Mouse (Mus musculus) brain, embryonic 14.5 days (tissue): Measurements from ENCODE around the gene Fmo2.

Experiments
- CTCF ChIP-seq: fragments of 200-500 bp; IDR thresholded peaks from 2 replicates; pipeline ENCODE4 v1.5.1; 2012; ENCODE audit warnings: inconsistent platforms, mild to moderate bottlenecking, moderate library complexity, borderline replicate concordance; ENCODE audit not compliant: insufficient read depth, insufficient read length; ENCODE audit errors: extremely low read depth
- POLR2A ChIP-seq: fragments of 200-500 bp; IDR thresholded peaks from 2 replicates; pipeline ENCODE4 v1.6.1; 2012; ENCODE audit warnings: mild to moderate bottlenecking, inconsistent platforms, borderline replicate concordance; ENCODE audit not compliant: poor library complexity, insufficient read depth, insufficient read length, severe bottlenecking; ENCODE audit errors: extremely low read depth

DNA sequence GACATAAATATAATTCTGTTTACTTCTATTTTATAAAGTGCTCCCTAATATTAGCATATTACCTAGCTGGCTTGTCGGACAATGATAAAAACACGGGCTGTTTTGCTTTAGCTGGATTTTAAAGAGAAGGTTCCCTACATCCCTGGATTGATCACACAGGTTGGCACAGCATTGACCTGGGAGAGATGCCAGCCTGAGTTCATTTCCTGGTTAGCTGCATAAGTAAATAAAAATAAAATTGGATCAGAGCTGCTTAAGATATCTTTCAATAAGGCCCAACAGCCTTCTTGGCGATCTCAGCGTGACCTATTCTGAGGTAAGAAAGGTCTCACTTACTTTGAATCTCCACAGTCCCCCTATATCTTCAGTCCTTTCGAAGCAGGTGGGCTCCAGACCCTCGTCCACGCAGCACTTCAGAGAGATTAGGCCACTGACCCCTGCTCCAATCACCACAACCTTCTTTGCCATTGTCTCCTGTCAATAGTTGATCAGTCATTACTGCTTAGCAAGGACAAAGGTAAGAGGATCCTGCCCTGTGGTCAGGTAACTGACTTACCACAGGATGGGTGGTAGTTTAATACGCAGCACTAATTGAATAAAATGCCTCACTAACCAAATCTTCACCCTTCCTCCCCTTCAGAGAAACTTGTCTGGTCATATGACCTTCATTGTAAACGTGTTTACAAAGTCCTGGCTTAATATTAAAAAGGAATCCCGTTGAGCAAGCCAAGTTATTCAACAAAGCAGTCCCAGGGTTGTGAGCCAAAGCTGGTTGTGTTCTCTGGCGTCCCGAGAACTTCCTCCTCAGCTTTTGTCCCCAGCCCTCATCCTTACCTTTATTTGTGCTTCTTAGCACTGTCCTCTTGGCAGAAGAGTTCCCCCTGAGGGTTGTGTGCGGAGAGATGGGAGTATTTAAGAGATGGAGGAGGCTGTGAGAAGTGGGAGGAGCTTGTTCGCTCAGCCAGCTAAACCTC lies at the start of gene Fmo2:
- TF ChIP-seq CTCF (no peak), POLR2A (no peak)
